Mouse (Mus musculus) forebrain, embryonic 12.5 days (tissue): ENCODE results near the gene Tcea3. TPM values are rescaled to one million over a fixed set of nuclear protein-coding genes. Genes with fewer than 3 reads are reported as not detected.
A peak's percentile ranks its signal among the peaks of the same experiment; 100 is the strongest.

Experiments
- ATAC-seq: fragments of 200-750 bp; cut with Nextera tagmentation; 2 replicates; pipeline ENCODE4 v1.8.0; 2017; ENCODE audit warnings: moderate TSS enrichment; ENCODE audit not compliant: low FRiP score
- H3K27ac ChIP-seq: fragments of 300-500 bp; sonication (generic); 2 replicates; pipeline ENCODE4 v1.5.1; 2016; ENCODE audit warnings: mild to moderate bottlenecking
- H3K27me3 ChIP-seq: fragments of 300-500 bp; sonication (generic); 2 replicates; pipeline ENCODE4 v1.6.1; 2016; ENCODE audit warnings: mild to moderate bottlenecking
- H3K36me3 ChIP-seq: fragments of 300-500 bp; sonication (generic); replicated peaks from 2 replicates; pipeline ENCODE4 v1.6.1; 2016; ENCODE audit warnings: mild to moderate bottlenecking
- H3K4me1 ChIP-seq: fragments of 300-500 bp; sonication (generic); 2 replicates; pipeline ENCODE4 v1.6.1; 2016
- H3K4me2 ChIP-seq: fragments of 300-500 bp; sonication (generic); 2 replicates; pipeline ENCODE4 v1.6.1; 2016; ENCODE audit warnings: mild to moderate bottlenecking, moderate library complexity
- H3K4me3 ChIP-seq: fragments of 300-500 bp; sonication (generic); replicated peaks from 2 replicates; pipeline ENCODE4 v1.5.1; 2016; ENCODE audit warnings: mild to moderate bottlenecking
- H3K9ac ChIP-seq: fragments of 300-500 bp; sonication (generic); 2 replicates; pipeline ENCODE4 v1.6.1; 2016; ENCODE audit warnings: mild to moderate bottlenecking
- H3K9me3 ChIP-seq: fragments of 300-500 bp; sonication (generic); 2 replicates; pipeline ENCODE4 v1.6.1; 2016
- WGBS: fragments of 180-500 bp; shearing (Covaris S2); methylation state at CpG from one replicate; pipeline ENCODE4 v1.1.7; 2016; 5-methylcytosine and 5-hydroxymethylcytosine counted together
- polyA plus RNA-seq: library from polyadenylated mRNA; unstranded; fragments of >200 nt; fragmentation: Nextera tagmentation; extraction: Ambion mirVana; gene quantifications from 2 replicates; pipeline ENCODE4 v1.2.1, GENCODE M21; 2016

Tcea3 gene
- polyA plus RNA-seq, 1 experiment from 2014 or later = 1.9 TPM

GRCm38 (mm10) chr4:136260491-136261180 lies 13.1 kb downstream of the Tcea3 start:
- H3K9me3 ChIP-seq = no peaks in the 10 kb centered on the region
- WGBS = 39% methylated on average over 10 of the region's 10 CpGs
- no peak overlapping the region for H3K4me3 ChIP-seq
- H3K4me1 ChIP-seq = peaks cover 4% of the 10 kb centered on the region
- no peak overlapping the region for H3K9ac ChIP-seq
- H3K27me3 ChIP-seq = peaks cover 6% of the 10 kb centered on the region; the same call in 1 of the 2 replicates
- H3K27ac ChIP-seq = no peak overlapping the region
- no peaks in the 10 kb centered on the region for H3K36me3 ChIP-seq
- no peak overlapping the region for H3K4me2 ChIP-seq
- 0 out of 2 replicates have a peak, but pooled peaks have one; percentile 33 for ATAC-seq

GRCm38 (mm10) chr4:136261912-136262311 lies 14.4 kb downstream of the Tcea3 start:
- WGBS = 80% methylated on average over 10 of the region's 10 CpGs
- H3K4me3 ChIP-seq = no peak overlapping the region
- ATAC-seq = no peak

GRCm38 (mm10) chr4:136263555-136263954 lies 16.0 kb downstream of the Tcea3 start:
- Histone ChIP-seq H3K27ac (no peak overlapping the region), H3K9ac (no peak overlapping the region), H3K4me1 (peaks cover 4% of the 10 kb centered on the region), H3K27me3 (peaks cover 6% of the 10 kb centered on the region; the same call in 1 of the 2 replicates), H3K4me2 (no peak overlapping the region), H3K4me3 (no peak overlapping the region), H3K9me3 (no peaks in the 10 kb centered on the region), H3K36me3 (no peaks in the 10 kb centered on the region)
- WGBS = 97% methylated on average over 4 of the region's 4 CpGs
- ATAC-seq = no peak

More at GRCm38 (mm10) chr4:136261912-136262311, 14.4 kb downstream of the Tcea3 start:
- Histone ChIP-seq H3K36me3 (no peaks in the 10 kb centered on the region), H3K9me3 (no peaks in the 10 kb centered on the region), H3K27me3 (peaks cover 6% of the 10 kb centered on the region; the same call in 1 of the 2 replicates), H3K4me2 (no peak overlapping the region), H3K4me1 (peaks cover 4% of the 10 kb centered on the region), H3K27ac (no peak overlapping the region), H3K9ac (no peak overlapping the region)

GRCm38 (mm10) chr4:136266716-136267343 lies 19.3 kb downstream of the Tcea3 start:
- Histone ChIP-seq H3K4me1 (no peaks in the 10 kb centered on the region), H3K27ac (no peak overlapping the region), H3K36me3 (no peaks in the 10 kb centered on the region), H3K9ac (no peak overlapping the region), H3K4me2 (no peak overlapping the region), H3K4me3 (no peak overlapping the region), H3K27me3 (no peaks in the 10 kb centered on the region), H3K9me3 (no peaks in the 10 kb centered on the region)
- 87% methylated on average over 9 of the region's 9 CpGs for WGBS
- ATAC-seq = no peak

GRCm38 (mm10) chr4:136268912-136269311 lies 21.4 kb downstream of the Tcea3 start:
- H3K4me2 ChIP-seq = no peak overlapping the region
- H3K36me3 ChIP-seq = no peaks in the 10 kb centered on the region
- H3K9me3 ChIP-seq = peaks cover 7% of the 10 kb centered on the region; the same call in 1 of the 2 replicates
- no peak overlapping the region for H3K4me3 ChIP-seq
- H3K4me1 ChIP-seq = no peaks in the 10 kb centered on the region
- 0 out of 2 replicates have a peak overlapping the region, but pooled peaks have one; percentile 3 for H3K9ac ChIP-seq
- ATAC-seq = no peak
- H3K27ac ChIP-seq = no peak overlapping the region
- 100% methylated on average over 1 of the region's 1 CpGs for WGBS
- H3K27me3 ChIP-seq = no peaks in the 10 kb centered on the region

- peaks cover 7% of the 10 kb centered on the region; the same call in 1 of the 2 replicates for H3K9me3 ChIP-seq
- no peak overlapping the region for H3K4me2 ChIP-seq
- H3K4me3 ChIP-seq = no peak overlapping the region
- no peaks in the 10 kb centered on the region for H3K27me3 ChIP-seq
- H3K27ac ChIP-seq = no peak overlapping the region
- WGBS = 88% methylated on average over 8 of the region's 8 CpGs
- no peak for ATAC-seq
- no peaks in the 10 kb centered on the region for H3K4me1 ChIP-seq
- H3K36me3 ChIP-seq = no peaks in the 10 kb centered on the region
- no peak overlapping the region for H3K9ac ChIP-seq
Observed at GRCm38 (mm10) chr4:136270648-136271047, 23.1 kb downstream of the Tcea3 start.

- WGBS = 85% methylated on average over 8 of the region's 8 CpGs
- Histone ChIP-seq H3K4me2 (no peak overlapping the region), H3K4me3 (no peak overlapping the region), H3K4me1 (peaks cover 30% of the 10 kb centered on the region), H3K27me3 (no peaks in the 10 kb centered on the region), H3K36me3 (no peaks in the 10 kb centered on the region), H3K27ac (no peak overlapping the region), H3K9me3 (no peaks in the 10 kb centered on the region), H3K9ac (no peak overlapping the region)
- no peak for ATAC-seq
Observed at GRCm38 (mm10) chr4:136281097-136281496, 33.6 kb downstream of the Tcea3 start.

GRCm38 (mm10) chr4:136281611-136282010 lies 34.1 kb downstream of the Tcea3 start:
- whole genome bisulfite sequencing = 64% methylated on average over 9 of the region's 9 CpGs
- Histone ChIP-seq H3K4me2 (no peak overlapping the region), H3K27ac (no peak overlapping the region), H3K36me3 (no peaks in the 10 kb centered on the region), H3K4me1 (peaks cover 35% of the 10 kb centered on the region), H3K9me3 (no peaks in the 10 kb centered on the region), H3K9ac (no peak overlapping the region), H3K27me3 (no peaks in the 10 kb centered on the region), H3K4me3 (no peak overlapping the region)
- no peak for ATAC-seq

- Histone ChIP-seq H3K4me1 (peaks cover 45% of the 10 kb centered on the region), H3K4me3 (no peak overlapping the region), H3K27ac (peak overlapping the region; percentile 94), H3K27me3 (no peaks in the 10 kb centered on the region), H3K4me2 (peak overlapping the region; percentile 39), H3K9me3 (no peaks in the 10 kb centered on the region), H3K9ac (peak overlapping the region; percentile 49), H3K36me3 (peaks cover 8% of the 10 kb centered on the region)
- no peak for ATAC-seq
- WGBS = 6% methylated on average over 10 of the region's 10 CpGs
Observed at GRCm38 (mm10) chr4:136282621-136283480, 35.3 kb downstream of the Tcea3 start.

GRCm38 (mm10) chr4:136283783-136284182 lies 36.3 kb downstream of the Tcea3 start:
- H3K9ac ChIP-seq = no peak overlapping the region
- peaks cover 5% of the 10 kb centered on the region for H3K9me3 ChIP-seq
- peak overlapping the region; percentile 94 for H3K27ac ChIP-seq
- peak overlapping the region; percentile 87 for H3K4me2 ChIP-seq
- H3K4me1 ChIP-seq = peaks cover 45% of the 10 kb centered on the region
- no peak overlapping the region for H3K4me3 ChIP-seq
- peaks cover 5% of the 10 kb centered on the region for H3K27me3 ChIP-seq
- no peak for ATAC-seq
- peaks cover 17% of the 10 kb centered on the region for H3K36me3 ChIP-seq
- WGBS = 6% methylated on average over 2 of the region's 2 CpGs

- H3K9me3 ChIP-seq = peaks cover 7% of the 10 kb centered on the region
- peaks cover 24% of the 10 kb centered on the region for H3K36me3 ChIP-seq
- peak; percentile 7; the same call in 1 of the 2 replicates for ATAC-seq
- H3K4me2 ChIP-seq = peak within 1 kb of the TSS; percentile 87
- WGBS = 18% methylated on average over 5 of the region's 5 CpGs
- H3K9ac ChIP-seq = peak within 1 kb of the TSS; percentile 70; the same call in 1 of the 2 replicates
- peaks cover 46% of the 10 kb centered on the region for H3K4me1 ChIP-seq
- H3K4me3 ChIP-seq = peak within 1 kb of the TSS; percentile 69
- H3K27me3 ChIP-seq = peaks cover 12% of the 10 kb centered on the region
- H3K27ac ChIP-seq = peak within 1 kb of the TSS; percentile 94
Observed at GRCm38 (mm10) chr4:136284455-136284854, 36.9 kb downstream of the Tcea3 start, which contains the start of gene Zfp46. TSS of gene Zfp46 (plus strand) at chr4:136284683.

GRCm38 (mm10) chr4:136284891-136285290 lies 37.4 kb downstream of the Tcea3 start:
- Histone ChIP-seq H3K36me3 (peaks cover 28% of the 10 kb centered on the region), H3K9me3 (peaks cover 7% of the 10 kb centered on the region), H3K9ac (peak overlapping the region; percentile 56; the same call in 1 of the 2 replicates), H3K4me1 (peaks cover 51% of the 10 kb centered on the region), H3K4me3 (peak overlapping the region; percentile 69), H3K27me3 (peaks cover 16% of the 10 kb centered on the region), H3K27ac (peak overlapping the region; percentile 94), H3K4me2 (peak overlapping the region; percentile 87)
- ATAC-seq = no peak; the same call in none of the 2 replicates
- 22% methylated on average over 6 of the region's 6 CpGs for WGBS
